Mouse (Mus musculus) lung, embryonic 14.5 days (tissue): ENCODE measurements at regions not wholly inside any gene's neighbourhood (a gene's known extent, or its start where the extent isn't known, plus 50 kb on each side); places are given as distances from the start of the nearest gene placed in this dataset.
A peak's percentile ranks its signal among the peaks of the same experiment; 100 is the strongest.

Experiments
- ATAC-seq: fragments of 200-750 bp; cut with Nextera tagmentation; 2 replicates; pipeline ENCODE4 v1.8.0; 2017; ENCODE audit warnings: mild to moderate bottlenecking, moderate TSS enrichment, moderate library complexity; ENCODE audit not compliant: insufficient read depth
- DNase-seq: peaks from one replicate; pipeline ENCODE4 v3.0.0-alpha.2; 2015
- H3K27ac ChIP-seq: fragments of 300-500 bp; sonication (generic); 2 replicates; pipeline ENCODE4 v1.5.1; 2014; ENCODE audit warnings: low read depth, mild to moderate bottlenecking, moderate library complexity
- H3K27me3 ChIP-seq: fragments of 300-500 bp; sonication (generic); 2 replicates; pipeline ENCODE4 v1.6.1; 2014; ENCODE audit warnings: low read length, control low read depth; ENCODE audit not compliant: insufficient read depth
- H3K36me3 ChIP-seq: fragments of 300-500 bp; sonication (generic); 2 replicates; pipeline ENCODE4 v1.6.1; 2014; ENCODE audit warnings: control low read depth; ENCODE audit not compliant: insufficient read depth
- H3K4me1 ChIP-seq: fragments of 300-500 bp; sonication (generic); 2 replicates; pipeline ENCODE4 v1.6.1; 2014; ENCODE audit warnings: antibody characterized with exemption, control low read depth; ENCODE audit not compliant: insufficient read depth
- H3K4me2 ChIP-seq: fragments of 300-500 bp; sonication (generic); 2 replicates; pipeline ENCODE4 v1.6.1; 2014; ENCODE audit warnings: mild to moderate bottlenecking
- H3K4me3 ChIP-seq: fragments of 300-500 bp; sonication (generic); 2 replicates; pipeline ENCODE4 v1.5.1; 2014; ENCODE audit warnings: low read depth, low read length
- H3K9ac ChIP-seq: fragments of 300-500 bp; sonication (generic); 2 replicates; pipeline ENCODE4 v1.6.1; 2014
- H3K9me3 ChIP-seq: fragments of 300-500 bp; sonication (generic); 2 replicates; pipeline ENCODE4 v1.6.1; 2016; ENCODE audit warnings: low read depth, low read length, control low read depth
- CTCF ChIP-seq: IDR thresholded peaks from 2 replicates; pipeline ENCODE4 v1.5.1; 2016; ENCODE audit warnings: antibody characterized with exemption, low read depth
- WGBS: fragments of 180-500 bp; shearing (Covaris S2); extraction: QIAGEN DNeasy Blood & Tissue Kit; methylation state at CpG from one replicate; pipeline ENCODE4 v1.1.7; 2014; 5-methylcytosine and 5-hydroxymethylcytosine counted together

GRCm38 (mm10) chr1:42472495-42473230 lies 222.9 kb upstream of the Pou3f3 start:
- no peak for ATAC-seq
- Histone ChIP-seq H3K9me3 (no peaks in the 10 kb centered on the region), H3K27ac (no peak overlapping the region), H3K36me3 (no peaks in the 10 kb centered on the region), H3K27me3 (no peaks in the 10 kb centered on the region), H3K4me3 (no peak overlapping the region), H3K4me1 (no peaks in the 10 kb centered on the region), H3K4me2 (no peak overlapping the region), H3K9ac (no peak overlapping the region)
- no peak for TF ChIP-seq CTCF
- peak; percentile 72 for DNase-seq
- WGBS, result 51% methylated on average over 13 of the region's 13 CpGs

- no peak overlapping the region for H3K27ac ChIP-seq
- ATAC-seq (no peak), DNase-seq (no peak)
- no peak overlapping the region for H3K9ac ChIP-seq
- WGBS, result 47% methylated on average over 8 of the region's 8 CpGs
- H3K4me2 ChIP-seq, result no peak overlapping the region
- TF ChIP-seq CTCF, result no peak
- no peaks in the 10 kb centered on the region for H3K27me3 ChIP-seq
- no peak overlapping the region for H3K4me3 ChIP-seq
- H3K9me3 ChIP-seq, result no peaks in the 10 kb centered on the region
- no peaks in the 10 kb centered on the region for H3K4me1 ChIP-seq
- H3K36me3 ChIP-seq, result no peaks in the 10 kb centered on the region
These were observed 221.4 kb upstream of the Pou3f3 start for GRCm38 (mm10) chr1:42474197-42474596.

- no peaks in the 10 kb centered on the region for H3K27me3 ChIP-seq
- H3K4me1 ChIP-seq, result no peaks in the 10 kb centered on the region
- DNase-seq (no peak), ATAC-seq (no peak)
- no peak overlapping the region for H3K27ac ChIP-seq
- H3K4me2 ChIP-seq, result no peak overlapping the region
- H3K9me3 ChIP-seq, result no peaks in the 10 kb centered on the region
- H3K4me3 ChIP-seq, result no peak overlapping the region
- no peaks in the 10 kb centered on the region for H3K36me3 ChIP-seq
- 92% methylated on average over 1 of the region's 1 CpGs for WGBS
- no peak for TF ChIP-seq CTCF
- no peak overlapping the region for H3K9ac ChIP-seq
These were observed 220.7 kb upstream of the Pou3f3 start for GRCm38 (mm10) chr1:42474831-42475230.

- WGBS, result 72% methylated on average over 2 of the region's 2 CpGs
- H3K4me3 ChIP-seq, result no peak overlapping the region
- H3K4me1 ChIP-seq, result no peaks in the 10 kb centered on the region
- no peaks in the 10 kb centered on the region for H3K36me3 ChIP-seq
- no peak overlapping the region for H3K27ac ChIP-seq
- no peak overlapping the region for H3K9ac ChIP-seq
- ATAC-seq, result no peak
- H3K4me2 ChIP-seq, result no peak overlapping the region
- H3K27me3 ChIP-seq, result no peaks in the 10 kb centered on the region
- DNase-seq, result no peak
- H3K9me3 ChIP-seq, result no peaks in the 10 kb centered on the region
- no peak for TF ChIP-seq CTCF
These were observed 219.9 kb upstream of the Pou3f3 start for GRCm38 (mm10) chr1:42475629-42476028.

GRCm38 (mm10) chr1:42480348-42480920 lies 215.1 kb upstream of the Pou3f3 start:
- Histone ChIP-seq H3K27me3 (no peaks in the 10 kb centered on the region), H3K27ac (0 out of 2 replicates have a peak overlapping the region, but pooled peaks have one; percentile 59), H3K4me3 (no peak overlapping the region), H3K9ac (no peak overlapping the region), H3K4me2 (peak overlapping the region; percentile 30; the same call in 1 of the 2 replicates), H3K9me3 (no peaks in the 10 kb centered on the region), H3K36me3 (no peaks in the 10 kb centered on the region), H3K4me1 (no peaks in the 10 kb centered on the region)
- peak; percentile 64 for DNase-seq
- no peak for TF ChIP-seq CTCF
- WGBS, result 35% methylated on average over 8 of the region's 8 CpGs
- peak; percentile 69; the same call in 1 of the 2 replicates for ATAC-seq

GRCm38 (mm10) chr1:42489563-42489962 lies 206.0 kb upstream of the Pou3f3 start:
- H3K36me3 ChIP-seq, result no peaks in the 10 kb centered on the region
- DNase-seq, result no peak
- WGBS, result 65% methylated on average over 5 of the region's 5 CpGs
- peaks cover 4% of the 10 kb centered on the region; the same call in 1 of the 2 replicates for H3K4me1 ChIP-seq
- no peak overlapping the region for H3K4me3 ChIP-seq
- no peak for TF ChIP-seq CTCF
- no peak overlapping the region for H3K9ac ChIP-seq
- peaks cover 11% of the 10 kb centered on the region for H3K27me3 ChIP-seq
- H3K27ac ChIP-seq, result no peak overlapping the region
- no peak overlapping the region for H3K4me2 ChIP-seq
- ATAC-seq, result no peak
- H3K9me3 ChIP-seq, result no peaks in the 10 kb centered on the region

GRCm38 (mm10) chr1:42490856-42491643 lies 204.5 kb upstream of the Pou3f3 start:
- no peaks in the 10 kb centered on the region for H3K36me3 ChIP-seq
- DNase-seq (peak; percentile 46), ATAC-seq (peak; percentile 57)
- 16% methylated on average over 11 of the region's 11 CpGs for WGBS
- H3K27me3 ChIP-seq, result peaks cover 11% of the 10 kb centered on the region
- no peaks in the 10 kb centered on the region for H3K9me3 ChIP-seq
- peak overlapping the region; percentile 66 for H3K4me2 ChIP-seq
- H3K9ac ChIP-seq, result peak overlapping the region; percentile 35
- H3K4me1 ChIP-seq, result peaks cover 4% of the 10 kb centered on the region; the same call in 1 of the 2 replicates
- TF ChIP-seq CTCF, result peak; percentile 16; the same call in 1 of the 2 replicates
- peak overlapping the region; percentile 31 for H3K4me3 ChIP-seq
- H3K27ac ChIP-seq, result no peak overlapping the region
